ENCODE assay signal across 37 mouse cellular contexts in the genomic region with DNA sequence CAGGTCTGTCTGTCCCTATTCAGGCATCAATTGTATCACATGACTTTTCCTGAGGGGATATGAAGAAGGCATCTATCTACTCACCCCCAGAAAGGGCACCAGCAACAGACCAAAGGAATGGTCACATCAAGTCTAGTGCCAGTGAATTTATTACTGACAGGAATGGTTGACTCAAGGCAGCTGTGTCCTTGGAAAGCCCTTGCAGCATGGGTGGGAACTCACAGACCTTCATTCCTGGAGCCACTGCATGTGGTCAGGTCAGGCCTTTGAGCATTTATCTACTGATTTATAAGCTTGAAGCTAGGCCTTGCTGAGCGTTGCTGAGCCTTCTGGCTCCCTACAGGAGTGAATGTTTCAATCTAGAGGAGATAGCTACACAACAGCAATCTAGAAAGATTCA. TPM values are rescaled to one million over a fixed set of nuclear protein-coding genes. Genes with fewer than 3 reads are reported as not detected.
DNase-seq lines count a peak whose midpoint lies in the region; ATAC-seq and TF ChIP-seq lines count a peak whose summit lies in the region.
"Had no signal": no experiment of that assay in that cellular context is flagged by ENCODE, and none has a peak within 500 bp of the region (broad histone marks: within the 10 kb centered on the region; RNA-seq: fewer than 3 reads in every experiment).

No protein-coding gene starts in this region.

- intact Hi-C loops in heart, postnatal 14 days (cut with DNase I): no loop called here

- H3K4me3 ChIP-seq in heart, embryonic 15.5 days: no peak overlapping the region
- no peak overlapping the region for H3K4me3 ChIP-seq in MEL (ENCODE audit: control insufficient read depth in 1 of 2, insufficient read depth in 1 of 2, low read depth in 2 of 2, low read length in 2 of 2)
- H3K4me3 ChIP-seq in liver, embryonic 15.5 days (replicated peaks): no peak overlapping the region
- no peak overlapping the region for H3K4me3 ChIP-seq in intestine, postnatal 0 days (ENCODE audit: low read depth, low read length)
- H3K4me3 ChIP-seq: forebrain, embryonic 13.5 days; heart, embryonic 12.5 days; neural tube, embryonic 12.5 days had no signal

- TF ChIP-seq EP300 in MEL (IDR thresholded peaks at IDR 0.05; ENCODE audit: low read depth in 1 of 2, low read length in 2 of 2): no peak

- TF ChIP-seq RAD21 in MEL (IDR thresholded peaks at IDR 0.05; ENCODE audit: low read depth, low read length): no peak

- no peaks in the 10 kb centered on the region for H3K79me2 ChIP-seq in MEL (ENCODE audit: control insufficient read depth, insufficient read depth, low read length, poor library complexity)

- peak overlapping the region; percentile 48 for H3K27ac ChIP-seq in heart, embryonic 15.5 days
- H3K27ac ChIP-seq in MEL (ENCODE audit: control insufficient read depth, low read depth, low read length): no peak overlapping the region
- H3K27ac ChIP-seq in liver, embryonic 15.5 days (replicated peaks): peak overlapping the region; percentile 90
- H3K27ac ChIP-seq in intestine, postnatal 0 days (ENCODE audit: low read depth, low read length): no peak overlapping the region
- H3K27ac ChIP-seq: forebrain, embryonic 13.5 days; kidney, postnatal 0 days; neural tube, embryonic 12.5 days had no signal

- peaks cover 25% of the 10 kb centered on the region for H3K4me1 ChIP-seq in heart, embryonic 15.5 days (replicated peaks)
- peaks cover 21 to 28% of the 10 kb centered on the region in 2 experiments for H3K4me1 ChIP-seq in MEL (ENCODE audit: control insufficient read depth in 1 of 2, insufficient read depth in 2 of 2, low read length in 2 of 2)
- H3K4me1 ChIP-seq in liver, embryonic 15.5 days (replicated peaks): peaks cover 78% of the 10 kb centered on the region
- H3K4me1 ChIP-seq in intestine, postnatal 0 days (replicated peaks; ENCODE audit: control insufficient read depth, insufficient read depth, low read length): 0 out of 2 replicates have a peak, but pooled peaks cover 10% of the 10 kb centered on the region
- H3K4me1 ChIP-seq: neural tube, embryonic 12.5 days had no signal

- H3K27me3 ChIP-seq in heart, embryonic 15.5 days: no peaks in the 10 kb centered on the region
- H3K27me3 ChIP-seq in MEL (ENCODE audit: control insufficient read depth in 1 of 2, insufficient read depth in 2 of 2, low read length in 2 of 2): no peaks in the 10 kb centered on the region
- H3K27me3 ChIP-seq in liver, embryonic 15.5 days: no peaks in the 10 kb centered on the region
- H3K27me3 ChIP-seq in intestine, postnatal 0 days (replicated peaks; ENCODE audit: control insufficient read depth, insufficient read depth, low read length): no peaks in the 10 kb centered on the region
- H3K27me3 ChIP-seq: forebrain, embryonic 13.5 days; heart, embryonic 12.5 days; neural tube, embryonic 12.5 days had no signal

- ATAC-seq in heart, embryonic 15.5 days (replicated peaks; ENCODE audit: insufficient number of reproducible peaks, insufficient read depth, low FRiP score, low read depth): no peak
- no peak for ATAC-seq in liver, embryonic 15.5 days (ENCODE audit: insufficient read depth)
- no peak for ATAC-seq in intestine, postnatal 0 days
- ATAC-seq: forebrain, embryonic 13.5 days; hindbrain, embryonic 16.5 days; midbrain, embryonic 16.5 days had no signal

- TF ChIP-seq POLR2A in MEL (IDR thresholded peaks at IDR 0.05; ENCODE audit: control insufficient read depth in 1 of 2, insufficient read depth in 1 of 2, low read depth in 1 of 2, low read length in 2 of 2, poor library complexity in 1 of 2): no peak

- TF ChIP-seq CTCF in MEL (IDR thresholded peaks at IDR 0.05 in 2 of 3, conservative IDR thresholded peaks at IDR 0.05 in 1 of 3; ENCODE audit: control insufficient read depth in 1 of 3, insufficient read depth in 1 of 3, low read depth in 2 of 3, low read length in 3 of 3, poor library complexity in 1 of 3, severe bottlenecking in 1 of 3): no peak
- no peak for TF ChIP-seq CTCF in intestine, postnatal 0 days (IDR thresholded peaks at IDR 0.05; ENCODE audit: low read depth)

- peak; percentile 57 for DNase-seq in adrenal gland, adult 8-10 months
- DNase-seq in adrenal gland, postnatal 25 days: no peak
- DNase-seq in heart, postnatal 14 days: no peak
- no peak for DNase-seq in MEL (ENCODE audit: low read depth, low spot score)
- no peak for DNase-seq in layer of hippocampus, adult 8-10 months (ENCODE audit: low spot score in 2 of 2)
- DNase-seq: cerebellum, adult 8-10 months; cerebellum, postnatal 36 days; gastrocnemius, postnatal 10 days; kidney, adult 2 months; kidney, postnatal 4 days; layer of hippocampus, adult 9-11 months; lung, postnatal 36 days; right cerebral cortex, adult 18-20 months; spleen, adult 18-20 months; thymus, postnatal 14 days had no signal

- H3K36me3 ChIP-seq in heart, embryonic 15.5 days: no peaks in the 10 kb centered on the region
- peaks cover 0 to 17% of the 10 kb centered on the region in 2 experiments; a peak in 2 of 4 replicates for H3K36me3 ChIP-seq in MEL (ENCODE audit: control insufficient read depth in 1 of 2, insufficient read depth in 2 of 2, low read length in 2 of 2)
- H3K36me3 ChIP-seq in liver, embryonic 15.5 days (replicated peaks): no peaks in the 10 kb centered on the region
- no peaks in the 10 kb centered on the region for H3K36me3 ChIP-seq in intestine, postnatal 0 days (ENCODE audit: control insufficient read depth, insufficient read depth)
- H3K36me3 ChIP-seq: heart, embryonic 12.5 days; neural tube, embryonic 12.5 days had no signal

- 22% methylated on average over 1 of the region's 1 CpGs for WGBS in heart, embryonic 15.5 days
- 55% methylated on average over 1 of the region's 1 CpGs for WGBS in liver, embryonic 15.5 days (ENCODE audit: insufficient replicate concordance)
- WGBS in intestine, postnatal 0 days: 36% methylated on average over 1 of the region's 1 CpGs

- H3K9me3 ChIP-seq in heart, embryonic 15.5 days (replicated peaks): no peaks in the 10 kb centered on the region
- no peaks in the 10 kb centered on the region for H3K9me3 ChIP-seq in MEL (replicated peaks; ENCODE audit: insufficient read depth, low read length)
- H3K9me3 ChIP-seq in liver, embryonic 15.5 days (replicated peaks): no peaks in the 10 kb centered on the region
- no peaks in the 10 kb centered on the region for H3K9me3 ChIP-seq in intestine, postnatal 0 days (ENCODE audit: control insufficient read depth)
- H3K9me3 ChIP-seq: forebrain, embryonic 13.5 days; heart, embryonic 12.5 days; neural tube, embryonic 12.5 days had no signal

- 0 out of 2 replicates have a peak overlapping the region, but pooled peaks have one; percentile 0 for H3K9ac ChIP-seq in heart, embryonic 15.5 days
- H3K9ac ChIP-seq in MEL (ENCODE audit: control insufficient read depth, low read depth, low read length, poor library complexity, severe bottlenecking): no peak overlapping the region
- H3K9ac ChIP-seq in liver, embryonic 15.5 days: no peak overlapping the region; the same call in 1 of the 2 replicates
- H3K9ac ChIP-seq in intestine, postnatal 0 days (ENCODE audit: low read depth, low read length): no peak overlapping the region
- H3K9ac ChIP-seq: forebrain, embryonic 13.5 days; heart, embryonic 12.5 days; neural tube, embryonic 12.5 days had no signal

- H3K4me2 ChIP-seq in heart, embryonic 15.5 days: no peak overlapping the region
- H3K4me2 ChIP-seq in liver, embryonic 15.5 days: no peak overlapping the region; the same call in 1 of the 2 replicates
- no peak overlapping the region for H3K4me2 ChIP-seq in intestine, postnatal 0 days (replicated peaks; ENCODE audit: low read depth)
- H3K4me2 ChIP-seq: forebrain, embryonic 13.5 days; heart, embryonic 12.5 days; midbrain, embryonic 11.5 days; neural tube, embryonic 12.5 days had no signal

RNA-seq across cellular contexts. Expression of a gene that starts 8.1 kb away (rescaled TPM):
- 1 to 10 TPM; 1.2 to 2.5 (median 1.7) TPM for total RNA-seq in adrenal gland, adult 8-10 months (2022)
- 5.2 and 8.5 TPM in 2 replicates for total RNA-seq in adrenal gland, postnatal 25 days (2021)
- polyA plus RNA-seq in heart, embryonic 15.5 days (2015; fragmentation: Nextera tagmentation; extraction: Ambion mirVana): 202 and 215 TPM in 2 replicates
- 1 to 10 TPM; 3.8 to 9.8 TPM for total RNA-seq in heart, postnatal 14 days (2021)
- total RNA-seq in MEL (2012; rRNA removed): 242 and 244 TPM in 2 replicates
- 100 to 1,000 TPM in 1 of 2 experiments, not detected in 1; 214 TPM for polyA plus RNA-seq in MEL (2012; ENCODE audit: insufficient read depth in 1 of 2, insufficient read length in 2 of 2, low read depth in 1 of 2, low replicate concordance in 2 of 2, missing spikeins in 1 of 2)
- polyA plus RNA-seq in liver, embryonic 15.5 days (2015; fragmentation: Nextera tagmentation; extraction: Ambion mirVana): 306 and 347 TPM in 2 replicates
- 84.0 and 86.0 TPM in 2 replicates for polyA plus RNA-seq in intestine, postnatal 0 days (2015; fragmentation: Nextera tagmentation; extraction: Ambion mirVana)
- total RNA-seq in layer of hippocampus, adult 8-10 months (2022): 1 to 10 TPM in 2 of 4 experiments, under 1 TPM in 2; 0.12 to 1.6 (median 0.86) TPM

RNA-seq across cellular contexts. Expression of a gene that starts 15.0 kb away (rescaled TPM):
- total RNA-seq in adrenal gland, adult 8-10 months (2022): 1 to 10 TPM; 2.4 to 5.0 (median 4.3) TPM
- total RNA-seq in adrenal gland, postnatal 25 days (2021): 14.3 and 18.4 TPM in 2 replicates
- polyA plus RNA-seq in heart, embryonic 15.5 days (2015; fragmentation: Nextera tagmentation; extraction: Ambion mirVana): 92.9 and 102 TPM in 2 replicates
- 1 to 10 TPM; 5.6 to 9.7 TPM for total RNA-seq in heart, postnatal 14 days (2021)
- total RNA-seq in MEL (2012; rRNA removed): 171 and 172 TPM in 2 replicates
- 100 to 1,000 TPM in 1 of 2 experiments, not detected in 1; 188 TPM for polyA plus RNA-seq in MEL (2012; ENCODE audit: insufficient read depth in 1 of 2, insufficient read length in 2 of 2, low read depth in 1 of 2, low replicate concordance in 2 of 2, missing spikeins in 1 of 2)
- polyA plus RNA-seq in liver, embryonic 15.5 days (2015; fragmentation: Nextera tagmentation; extraction: Ambion mirVana): 136 and 138 TPM in 2 replicates
- polyA plus RNA-seq in intestine, postnatal 0 days (2015; fragmentation: Nextera tagmentation; extraction: Ambion mirVana): 36.3 and 44.8 TPM in 2 replicates
- 1 to 10 TPM in 1 of 4 experiments, under 1 TPM in 3; 0.54 to 1.3 (median 0.88) TPM for total RNA-seq in layer of hippocampus, adult 8-10 months (2022)

RNA-seq across cellular contexts. Expression of a gene that starts 15.2 kb away (rescaled TPM):
- 10 to 100 TPM in 2 of 4 experiments, 1 to 10 TPM in 2; 5.1 to 17.0 (median 10.2) TPM for total RNA-seq in adrenal gland, adult 8-10 months (2022)
- 10.1 and 13.2 TPM in 2 replicates for total RNA-seq in adrenal gland, postnatal 25 days (2021)
- 15.1 and 16.6 TPM in 2 replicates for polyA plus RNA-seq in heart, embryonic 15.5 days (2015; fragmentation: Nextera tagmentation; extraction: Ambion mirVana)
- total RNA-seq in heart, postnatal 14 days (2021): 1 to 10 TPM; 4.2 to 6.6 TPM
- total RNA-seq in MEL (2012; rRNA removed): 3.3 and 3.5 TPM in 2 replicates
- polyA plus RNA-seq in MEL (2012; ENCODE audit: insufficient read depth in 1 of 2, insufficient read length in 2 of 2, low read depth in 1 of 2, low replicate concordance in 2 of 2, missing spikeins in 1 of 2): 1 to 10 TPM in 1 of 2 experiments, not detected in 1; 3.8 TPM
- polyA plus RNA-seq in liver, embryonic 15.5 days (2015; fragmentation: Nextera tagmentation; extraction: Ambion mirVana): 11.8 and 12.0 TPM in 2 replicates
- 7.0 and 9.2 TPM in 2 replicates for polyA plus RNA-seq in intestine, postnatal 0 days (2015; fragmentation: Nextera tagmentation; extraction: Ambion mirVana)
- 1 to 10 TPM; 4.0 to 5.4 (median 4.2) TPM for total RNA-seq in layer of hippocampus, adult 8-10 months (2022)

RNA-seq across cellular contexts. Expression of a gene that starts 19.6 kb away (rescaled TPM):
- not detected for total RNA-seq in adrenal gland, adult 8-10 months (2022)
- not detected in 2 replicates for total RNA-seq in adrenal gland, postnatal 25 days (2021)
- not detected in 2 replicates for polyA plus RNA-seq in heart, embryonic 15.5 days (2015; fragmentation: Nextera tagmentation; extraction: Ambion mirVana)
- not detected for total RNA-seq in heart, postnatal 14 days (2021)
- 0.04 TPM in 1 of 2 replicates, not detected in the other for total RNA-seq in MEL (2012; rRNA removed)
- polyA plus RNA-seq in MEL (2012; ENCODE audit: insufficient read depth in 1 of 2, insufficient read length in 2 of 2, low read depth in 1 of 2, low replicate concordance in 2 of 2, missing spikeins in 1 of 2): under 1 TPM in 1 of 2 experiments, not detected in 1; 0.04 TPM
- polyA plus RNA-seq in liver, embryonic 15.5 days (2015; fragmentation: Nextera tagmentation; extraction: Ambion mirVana): not detected in 2 replicates
- polyA plus RNA-seq in intestine, postnatal 0 days (2015; fragmentation: Nextera tagmentation; extraction: Ambion mirVana): not detected in 2 replicates
- under 1 TPM in 1 of 4 experiments, not detected in 3; 0.24 TPM for total RNA-seq in layer of hippocampus, adult 8-10 months (2022)
- total RNA-seq: gastrocnemius, postnatal 10 days; left cerebral cortex, adult 18-20 months; left cerebral cortex, postnatal 14 days; liver, adult 2 months; megakaryocyte, adult 5-6 weeks had no signal
- polyA plus RNA-seq: embryonic facial prominence, embryonic 11.5 days; forebrain, embryonic 13.5 days; gonadal fat pad, adult 2 months; heart, embryonic 12.5 days; hindbrain, embryonic 11.5 days; intestine, embryonic 14.5 days; kidney, postnatal 0 days; limb, embryonic 11.5 days; liver, adult 2 months; lung, embryonic 16.5 days; midbrain, embryonic 11.5 days; midbrain, embryonic 16.5 days; neural tube, embryonic 12.5 days; stomach, embryonic 16.5 days; urinary bladder, adult 2 months had no signal

RNA-seq across cellular contexts. Expression of a gene that starts 31.4 kb away (rescaled TPM):
- total RNA-seq in adrenal gland, adult 8-10 months (2022): 1 to 10 TPM in 2 of 4 experiments, under 1 TPM in 2; 0.59 to 3.4 (median 1.3) TPM
- 1.00 and 1.8 TPM in 2 replicates for total RNA-seq in adrenal gland, postnatal 25 days (2021)
- 0.97 and 1.5 TPM in 2 replicates for polyA plus RNA-seq in heart, embryonic 15.5 days (2015; fragmentation: Nextera tagmentation; extraction: Ambion mirVana)
- 1 to 10 TPM in 1 of 2 experiments, under 1 TPM in 1; 0.98 to 2.3 TPM for total RNA-seq in heart, postnatal 14 days (2021)
- total RNA-seq in MEL (2012; rRNA removed): 0.46 and 0.85 TPM in 2 replicates
- polyA plus RNA-seq in MEL (2012; ENCODE audit: insufficient read depth in 1 of 2, insufficient read length in 2 of 2, low read depth in 1 of 2, low replicate concordance in 2 of 2, missing spikeins in 1 of 2): under 1 TPM in 1 of 2 experiments, not detected in 1; 0.70 TPM
- polyA plus RNA-seq in liver, embryonic 15.5 days (2015; fragmentation: Nextera tagmentation; extraction: Ambion mirVana): 0.28 and 0.45 TPM in 2 replicates
- polyA plus RNA-seq in intestine, postnatal 0 days (2015; fragmentation: Nextera tagmentation; extraction: Ambion mirVana): 0.29 and 0.37 TPM in 2 replicates
- total RNA-seq in layer of hippocampus, adult 8-10 months (2022): 1 to 10 TPM in 3 of 4 experiments, not detected in 1; 1.7 to 2.2 (median 1.9) TPM
- polyA plus RNA-seq: embryonic facial prominence, embryonic 11.5 days; intestine, embryonic 14.5 days; neural tube, embryonic 12.5 days; urinary bladder, adult 2 months had no signal

Comparison
In these comparisons a context has a peak if more than half of its experiments do, and no peak if none do; other contexts are left out.
1. H3K27ac ChIP-seq: peak in heart, embryonic 15.5 days (single experiment) and liver, embryonic 15.5 days (single experiment); none in MEL (single experiment) and intestine, postnatal 0 days (single experiment).
2. RNA of a gene that starts 8.1 kb away (total RNA-seq): 242 to 244 TPM in MEL; 3.8 to 9.8 TPM in heart, postnatal 14 days, 5.2 to 8.5 TPM in adrenal gland, postnatal 25 days, 1.2 to 2.5 TPM in adrenal gland, adult 8-10 months and 0.12 to 1.6 TPM in layer of hippocampus, adult 8-10 months; every median in the first group is over 10 times any median in the second.